Mouse (Mus musculus) embryo, embryonic 11 days (tissue): ENCODE results near the gene Sept9.
A peak's percentile ranks its signal among the peaks of the same experiment; 100 is the strongest.

Experiments
- DNase-seq: peaks from one replicate; pipeline ENCODE4 v3.0.0-alpha.2; 2015

Gene Sept9

DNA sequence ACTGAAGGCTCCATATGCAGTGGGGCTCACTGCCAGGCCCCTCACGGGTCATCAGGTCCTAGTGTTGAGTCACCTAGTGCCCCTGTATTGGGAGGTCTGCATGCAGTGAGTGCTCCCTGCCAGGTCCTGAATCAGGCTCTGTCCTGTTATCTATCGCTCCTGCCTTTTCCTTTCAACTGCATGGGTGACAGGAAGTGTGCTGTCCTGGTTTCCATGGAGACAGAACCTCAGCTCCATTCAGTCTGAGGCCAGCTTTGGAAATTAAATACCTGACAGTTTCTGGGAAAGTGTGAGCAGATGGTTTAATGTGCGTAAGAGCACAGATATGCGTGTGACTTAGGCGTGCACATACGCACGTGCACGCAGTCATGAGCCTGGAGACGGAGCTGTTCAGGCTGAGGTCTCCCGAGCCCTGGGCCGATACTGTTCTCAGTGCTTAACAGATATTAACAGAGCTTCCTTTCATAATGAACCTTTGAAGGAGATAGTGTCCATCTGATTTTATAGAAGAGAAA, 49.3 kb downstream of the Sept9 start:
- peak; percentile 51 for DNase-seq

DNA sequence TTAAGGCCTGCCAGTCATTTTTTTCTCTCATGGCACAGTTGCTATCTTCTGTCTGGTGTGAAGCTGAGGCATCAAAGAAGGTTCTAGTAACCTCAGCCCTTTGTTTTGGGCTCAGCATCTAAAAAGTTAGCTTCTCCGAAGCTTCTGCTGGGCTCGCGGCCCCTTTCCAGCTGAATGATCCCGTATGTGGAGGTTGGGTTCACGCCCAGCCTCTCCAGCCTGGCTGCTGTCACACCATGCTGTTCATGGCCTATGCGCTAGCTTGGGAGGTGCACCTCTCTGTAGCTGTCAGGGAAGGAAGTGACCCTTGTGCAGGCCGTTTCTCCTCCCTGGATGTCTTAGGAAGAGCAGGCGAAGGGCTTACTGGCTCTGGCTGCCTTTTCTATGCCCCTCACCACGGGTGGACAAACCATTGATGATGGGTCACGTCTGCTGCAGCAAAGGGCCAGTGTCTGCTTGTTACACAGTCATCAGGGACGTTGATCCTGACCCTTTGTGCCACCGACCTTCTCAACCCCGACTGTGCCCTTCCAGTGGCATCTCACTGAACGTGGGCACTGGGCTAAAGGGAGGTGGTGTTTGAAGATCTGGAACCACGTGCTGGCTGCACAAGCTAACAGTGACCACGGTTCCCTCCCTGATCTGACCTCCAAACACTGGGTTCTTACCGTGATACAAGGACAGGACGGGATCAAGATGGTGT, 50.0 kb downstream of the Sept9 start:
- no peak for DNase-seq

DNA sequence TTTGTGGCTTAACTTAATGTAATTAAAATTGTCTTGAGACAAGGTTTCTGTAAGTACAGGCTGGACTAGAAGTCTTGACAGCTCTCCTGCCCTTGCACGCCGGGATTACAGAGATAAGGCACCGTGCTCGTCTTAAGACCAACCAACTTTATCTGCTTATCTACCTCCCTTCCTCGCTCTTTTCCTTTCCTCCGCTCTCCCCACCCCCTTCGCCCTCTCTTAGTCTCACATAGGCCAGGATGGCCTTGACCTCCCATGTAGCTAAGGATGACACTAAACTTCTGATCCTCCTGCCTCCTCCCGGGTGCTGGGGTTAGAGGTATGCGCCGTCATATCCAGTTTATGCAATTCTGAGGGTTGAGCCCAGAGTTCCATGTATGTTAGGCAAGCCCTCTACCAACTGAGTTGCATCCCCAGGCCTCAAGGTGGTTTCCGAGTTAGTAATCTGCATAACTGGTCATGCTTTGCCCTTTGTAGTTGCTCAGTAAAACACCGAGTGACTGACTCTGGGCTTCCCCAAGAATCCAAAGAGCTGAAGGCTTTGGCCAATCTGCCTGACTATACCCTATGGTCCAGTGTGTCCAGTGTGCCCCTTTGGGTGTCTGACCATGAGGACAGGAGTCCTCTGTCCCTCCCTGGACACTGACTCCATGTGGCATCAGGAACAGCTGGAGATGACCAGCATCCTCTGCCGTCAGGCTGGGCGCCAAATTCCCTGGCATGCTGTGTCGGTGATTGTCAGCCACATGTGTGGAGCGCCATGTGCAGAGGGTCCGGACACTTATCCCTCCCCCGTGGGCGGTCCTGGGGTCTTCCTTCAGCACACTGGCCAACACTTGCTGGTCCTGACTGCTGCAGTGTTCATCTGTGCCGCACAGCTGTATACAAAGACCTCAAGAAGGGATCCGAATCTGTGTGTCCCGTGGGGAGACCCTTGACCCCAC, 50.8 kb downstream of the Sept9 start:
- no peak for DNase-seq

DNA sequence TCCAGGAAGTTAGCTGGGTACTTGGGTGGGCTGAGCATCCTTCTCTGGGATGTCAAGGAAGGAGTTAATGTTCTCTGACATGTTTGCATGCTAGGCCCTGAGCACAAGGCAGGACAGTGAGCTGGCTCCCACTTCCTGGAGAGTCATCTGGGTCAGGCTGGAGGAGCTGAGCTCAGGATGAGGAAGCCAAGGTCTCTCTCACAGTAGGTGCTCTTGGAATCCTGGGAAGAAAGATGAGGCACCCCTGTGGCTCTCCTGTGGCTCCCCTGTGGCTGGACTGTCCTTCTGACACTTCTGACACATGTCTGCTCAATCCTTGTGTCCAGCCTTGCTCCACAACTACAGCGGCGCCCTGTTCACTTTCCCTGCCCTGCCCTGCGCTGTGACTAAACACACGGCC, 52.3 kb downstream of the Sept9 start:
- no peak for DNase-seq

- DNase-seq: no peak
Measured at GRCm38 (mm10) chr11:117252846-117253245, 53.4 kb downstream of the Sept9 start.

GRCm38 (mm10) chr11:117254161-117255107, 55.0 kb downstream of the Sept9 start:
- no peak for DNase-seq

- no peak for DNase-seq
Measured at GRCm38 (mm10) chr11:117255108-117255489, 55.6 kb downstream of the Sept9 start.

DNA sequence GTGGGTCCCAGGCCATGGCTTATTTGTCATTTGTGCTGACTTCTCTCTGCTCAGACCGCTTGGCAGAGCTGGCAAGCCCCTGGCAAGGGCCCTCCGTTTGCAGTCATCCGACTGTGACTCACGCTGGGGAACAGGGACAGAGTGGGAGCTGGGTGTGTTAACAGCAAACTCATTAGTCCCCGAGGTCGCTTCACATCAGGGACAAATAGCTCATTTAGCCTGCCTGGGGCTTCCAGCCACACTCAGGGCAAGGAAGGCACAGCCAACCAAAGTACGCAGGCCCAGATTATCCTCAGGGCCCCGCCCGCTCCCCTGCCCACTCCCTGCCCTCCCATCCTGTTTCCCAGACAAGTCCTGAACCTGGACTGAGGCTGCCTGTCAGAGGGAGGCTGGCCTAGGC, 56.6 kb downstream of the Sept9 start:
- no peak for DNase-seq

- DNase-seq: no peak
Measured at GRCm38 (mm10) chr11:117256840-117257239, 57.4 kb downstream of the Sept9 start.

- DNase-seq: no peak
Measured at GRCm38 (mm10) chr11:117257266-117257665, 57.8 kb downstream of the Sept9 start.

- no peak for DNase-seq
Measured at GRCm38 (mm10) chr11:117257842-117258241, 58.4 kb downstream of the Sept9 start.

DNA sequence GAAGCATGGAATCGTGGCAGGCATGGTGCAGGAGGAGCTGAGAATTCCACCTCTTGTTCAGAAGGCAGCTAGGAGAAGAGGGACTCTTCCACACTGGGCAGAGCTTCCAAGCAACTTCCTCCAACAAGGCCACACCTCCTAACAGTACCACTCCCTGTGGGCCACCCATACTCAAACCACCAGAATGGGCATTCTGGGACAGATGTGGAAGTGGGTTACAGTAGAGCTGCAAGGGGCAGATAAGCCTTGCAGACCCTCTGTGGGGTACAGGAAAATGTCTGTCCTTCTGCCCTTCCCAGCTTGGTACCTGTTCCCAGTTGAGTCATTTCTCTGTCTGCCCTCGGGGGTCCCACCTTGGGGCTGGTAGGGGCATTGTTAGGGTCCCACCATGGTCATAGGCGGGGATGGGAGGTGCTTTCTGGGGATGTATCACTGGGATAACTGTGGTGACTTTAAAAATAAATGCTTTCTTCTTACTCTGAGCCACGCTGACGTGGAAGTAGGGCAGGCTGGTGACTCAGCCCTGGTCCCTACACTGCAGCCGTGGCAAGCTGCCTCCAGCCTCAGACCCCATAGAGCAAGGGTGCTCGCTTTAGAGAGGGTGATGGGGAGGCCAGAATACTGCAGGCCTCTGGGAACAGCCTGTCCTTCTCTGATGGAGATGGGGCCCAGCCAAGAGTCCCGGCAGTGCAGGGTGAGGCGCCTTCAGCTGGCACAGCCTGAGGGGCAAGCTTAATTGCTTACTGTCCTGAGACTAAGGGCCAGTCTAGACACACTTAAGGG, 59.9 kb downstream of the Sept9 start:
- no peak for DNase-seq

- no peak for DNase-seq
Measured at GRCm38 (mm10) chr11:117260631-117261030, 61.2 kb downstream of the Sept9 start.

DNA sequence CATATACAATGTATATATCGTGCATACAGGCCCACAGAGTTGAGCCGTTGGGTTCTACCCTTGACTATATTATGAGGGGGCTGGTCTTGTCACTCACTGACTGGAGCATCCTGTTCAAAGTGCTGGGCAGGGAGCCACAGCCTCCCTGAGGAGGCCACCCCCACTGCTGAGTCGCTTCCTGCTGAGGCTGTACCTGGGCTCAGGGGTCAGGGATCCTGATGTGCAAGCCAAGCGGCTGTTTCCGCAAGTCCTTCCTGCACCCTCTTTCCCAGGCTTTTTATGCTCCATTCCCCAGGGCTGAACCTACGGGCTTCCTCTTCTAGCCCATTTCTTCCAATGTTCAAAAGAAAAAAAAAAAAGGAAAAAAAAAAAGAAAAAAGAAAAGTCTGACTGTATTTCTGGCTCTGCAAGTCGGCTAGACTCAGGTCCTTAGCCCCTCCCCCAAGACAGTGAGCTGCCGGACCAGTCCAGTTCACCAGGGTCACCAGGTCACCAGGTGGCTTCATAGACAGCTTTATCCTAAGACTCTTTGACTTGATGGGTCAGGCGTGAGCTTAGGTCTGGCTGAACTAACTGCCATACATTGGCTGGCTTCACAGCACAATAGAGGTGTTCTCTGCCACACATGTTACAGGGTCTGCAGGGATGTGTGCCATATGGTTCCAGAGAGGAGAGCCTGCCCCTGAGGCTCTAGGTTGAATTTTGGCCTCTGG, 63.8 kb downstream of the Sept9 start:
- DNase-seq: peak; percentile 58

- no peak for DNase-seq
Measured at GRCm38 (mm10) chr11:117264162-117265021, 64.9 kb downstream of the Sept9 start.

GRCm38 (mm10) chr11:117265270-117265980, 66.0 kb downstream of the Sept9 start:
- DNase-seq: peak; percentile 90

DNA sequence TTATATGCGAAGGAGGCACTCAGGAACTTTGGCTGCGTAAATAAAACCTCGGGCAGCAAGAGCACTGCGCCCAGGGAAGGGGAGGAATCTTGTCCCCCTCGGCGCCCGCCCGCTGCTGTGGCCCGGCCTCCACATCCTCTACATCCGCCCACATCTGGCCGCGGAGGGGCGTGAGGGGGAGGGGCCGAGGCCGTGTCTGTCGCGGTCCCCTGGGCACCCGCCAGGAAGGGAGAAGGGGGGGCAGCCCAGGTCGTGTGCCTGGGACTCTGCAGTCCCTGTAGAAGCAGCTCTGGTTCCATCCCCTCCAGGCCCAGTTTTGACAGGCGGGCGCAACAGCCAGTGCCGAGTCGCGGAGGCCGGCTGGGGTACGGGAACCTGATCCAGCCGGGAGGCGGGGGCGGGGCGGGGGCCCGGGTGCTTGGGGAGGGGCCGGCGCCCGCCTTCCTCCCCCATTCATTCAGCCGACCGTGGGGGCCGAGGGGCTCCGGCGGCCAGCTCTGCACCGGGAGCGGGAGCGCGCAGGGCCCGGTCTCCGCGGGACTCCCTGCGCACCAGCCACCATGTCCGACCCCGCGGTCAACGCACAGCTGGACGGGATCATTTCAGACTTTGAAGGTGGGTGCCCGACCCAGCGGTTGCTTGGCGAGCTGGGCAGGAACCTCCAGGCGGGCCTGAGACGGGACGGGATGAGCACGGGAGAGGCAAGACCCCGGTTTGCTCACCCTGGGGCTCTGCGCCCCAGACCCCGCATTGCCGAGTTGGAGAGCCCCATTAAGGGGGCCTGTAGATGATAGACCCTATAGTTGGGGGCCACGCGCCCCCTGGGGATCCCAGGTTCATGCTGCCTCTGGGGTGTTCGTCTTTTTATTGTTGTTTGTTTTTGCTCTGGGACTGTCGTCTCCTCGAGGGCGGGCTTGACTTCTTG, 66.8 kb downstream of the Sept9 start:
- DNase-seq: peak; percentile 94
